Mouse (Mus musculus) limb, embryonic 15.5 days (tissue): ENCODE measurements at regions not wholly inside any gene's neighbourhood (a gene's known extent, or its start where the extent isn't known, plus 50 kb on each side); places are given as distances from the start of the nearest gene placed in this dataset.

Experiments
- ATAC-seq: fragments of 200-750 bp; cut with Nextera tagmentation; 2 replicates; pipeline ENCODE4 v1.8.0; 2017; ENCODE audit warnings: low read depth, moderate TSS enrichment; ENCODE audit not compliant: insufficient number of reproducible peaks, low FRiP score, low TSS enrichment
- H3K27ac ChIP-seq: fragments of 300-500 bp; sonication (generic); 2 replicates; pipeline ENCODE4 v1.5.1; 2015; ENCODE audit warnings: moderate library complexity, mild to moderate bottlenecking, inconsistent platforms
- H3K27me3 ChIP-seq: fragments of 300-500 bp; sonication (generic); 2 replicates; pipeline ENCODE4 v1.6.1; 2015; ENCODE audit warnings: inconsistent platforms
- H3K36me3 ChIP-seq: fragments of 300-500 bp; sonication (generic); 2 replicates; pipeline ENCODE4 v1.6.1; 2015; ENCODE audit warnings: inconsistent platforms
- H3K4me1 ChIP-seq: fragments of 300-500 bp; sonication (generic); 2 replicates; pipeline ENCODE4 v1.6.1; 2015; ENCODE audit warnings: inconsistent platforms
- H3K4me2 ChIP-seq: fragments of 300-500 bp; sonication (generic); 2 replicates; pipeline ENCODE4 v1.6.1; 2015; ENCODE audit warnings: mild to moderate bottlenecking, inconsistent platforms
- H3K4me3 ChIP-seq: fragments of 300-500 bp; sonication (generic); 2 replicates; pipeline ENCODE4 v1.5.1; 2015; ENCODE audit warnings: mild to moderate bottlenecking, inconsistent platforms
- H3K9ac ChIP-seq: fragments of 300-500 bp; sonication (generic); 2 replicates; pipeline ENCODE4 v1.6.1; 2015; ENCODE audit warnings: inconsistent platforms
- H3K9me3 ChIP-seq: fragments of 300-500 bp; sonication (generic); 2 replicates; pipeline ENCODE4 v1.6.1; 2016; ENCODE audit warnings: inconsistent platforms
- WGBS: fragments of 180-500 bp; shearing (Covaris S2); methylation state at CpG from one replicate; pipeline ENCODE4 v1.1.7; 2015; 5-methylcytosine and 5-hydroxymethylcytosine counted together

DNA sequence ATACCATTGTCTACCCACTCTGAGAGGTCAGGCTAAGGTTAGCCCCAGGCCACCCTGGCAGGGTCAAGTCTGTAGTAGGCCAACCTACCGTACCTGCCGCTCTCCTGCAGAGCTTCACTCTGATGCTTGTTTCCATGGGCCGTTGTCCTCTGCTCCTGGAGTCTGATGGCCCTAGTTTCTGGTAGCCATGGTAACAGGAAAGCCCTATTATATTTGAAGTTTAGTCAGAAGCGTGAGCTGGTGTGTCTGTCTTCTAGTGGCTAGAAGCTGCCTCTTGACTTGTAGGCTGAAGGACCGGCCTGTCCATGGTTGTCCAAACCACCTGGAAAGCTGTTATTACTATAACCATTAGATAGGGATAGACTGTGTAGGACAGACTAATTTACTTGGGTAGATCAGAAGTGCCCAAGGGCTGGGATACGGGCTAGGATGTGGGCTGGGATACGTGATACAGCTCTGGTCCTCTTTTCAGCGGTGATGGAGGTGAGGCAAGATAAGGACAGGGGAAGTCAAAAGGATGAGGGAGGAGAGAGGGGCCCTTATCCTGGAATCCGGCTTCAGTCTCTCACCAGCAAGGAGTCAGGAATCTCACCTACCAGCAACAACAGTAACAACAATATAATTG lies 58.5 kb upstream of the Zfp706 start:
- 87% methylated on average over 9 of the region's 9 CpGs for WGBS
- H3K27ac ChIP-seq = no peak overlapping the region
- no peak for ATAC-seq
- no peak overlapping the region for H3K9ac ChIP-seq
- no peaks in the 10 kb centered on the region for H3K9me3 ChIP-seq
- H3K4me1 ChIP-seq = no peaks in the 10 kb centered on the region
- H3K27me3 ChIP-seq = no peaks in the 10 kb centered on the region
- H3K4me2 ChIP-seq = no peak overlapping the region
- no peaks in the 10 kb centered on the region for H3K36me3 ChIP-seq
- H3K4me3 ChIP-seq = no peak overlapping the region

DNA sequence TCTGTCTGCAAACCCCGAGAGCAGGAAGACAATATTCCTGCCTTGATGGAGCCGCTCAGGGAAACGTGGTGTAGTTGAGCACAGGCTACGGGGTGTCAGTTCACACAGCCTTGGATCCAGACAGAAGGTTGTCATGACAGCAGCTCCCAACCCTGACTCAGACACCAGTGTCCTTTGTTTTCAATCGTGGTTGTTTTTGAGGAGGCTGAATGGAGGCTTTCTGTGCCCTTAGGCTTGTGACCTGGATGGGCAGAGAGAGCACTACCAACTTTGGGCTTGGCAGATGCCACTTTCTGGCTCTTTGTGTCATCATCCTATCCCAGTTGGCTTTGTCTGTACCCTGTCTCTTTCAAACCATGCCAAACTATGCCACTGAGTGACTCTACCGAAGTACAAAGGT lies 57.8 kb upstream of the Zfp706 start:
- no peak for ATAC-seq
- no peak overlapping the region for H3K9ac ChIP-seq
- 88% methylated on average over 6 of the region's 6 CpGs for WGBS
- H3K4me2 ChIP-seq = no peak overlapping the region
- no peaks in the 10 kb centered on the region for H3K36me3 ChIP-seq
- no peaks in the 10 kb centered on the region for H3K27me3 ChIP-seq
- no peaks in the 10 kb centered on the region for H3K9me3 ChIP-seq
- H3K4me1 ChIP-seq = no peaks in the 10 kb centered on the region
- H3K4me3 ChIP-seq = no peak overlapping the region
- no peak overlapping the region for H3K27ac ChIP-seq

DNA sequence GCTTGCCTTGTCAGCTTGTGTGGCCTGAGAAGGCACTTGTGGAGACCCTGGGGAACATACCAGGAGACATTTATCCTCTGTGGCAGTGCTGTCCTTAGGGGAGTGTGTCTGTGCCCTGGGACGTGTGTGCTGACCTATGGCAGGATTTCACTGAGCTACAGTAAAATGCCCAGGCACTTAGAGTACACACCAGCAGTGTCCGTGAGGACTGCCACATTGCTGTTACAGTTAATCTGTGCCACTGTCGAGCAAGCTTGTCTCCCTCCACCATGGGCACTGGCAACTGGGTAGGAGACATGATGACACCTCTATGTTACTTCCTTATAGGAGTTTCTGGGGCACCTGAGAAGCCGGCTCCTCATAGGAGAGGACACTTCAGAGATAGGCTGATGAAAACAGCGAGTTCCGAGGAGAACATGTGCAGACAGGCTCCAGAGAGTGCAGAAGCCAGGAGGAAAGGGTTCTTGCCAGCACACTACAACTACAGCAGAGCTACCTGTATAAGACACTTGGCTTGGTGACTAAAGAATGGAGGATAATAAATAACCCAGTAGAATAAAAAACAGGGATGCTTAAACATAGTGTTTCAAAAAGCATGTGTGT lies 56.3 kb upstream of the Zfp706 start:
- no peak for ATAC-seq

DNA sequence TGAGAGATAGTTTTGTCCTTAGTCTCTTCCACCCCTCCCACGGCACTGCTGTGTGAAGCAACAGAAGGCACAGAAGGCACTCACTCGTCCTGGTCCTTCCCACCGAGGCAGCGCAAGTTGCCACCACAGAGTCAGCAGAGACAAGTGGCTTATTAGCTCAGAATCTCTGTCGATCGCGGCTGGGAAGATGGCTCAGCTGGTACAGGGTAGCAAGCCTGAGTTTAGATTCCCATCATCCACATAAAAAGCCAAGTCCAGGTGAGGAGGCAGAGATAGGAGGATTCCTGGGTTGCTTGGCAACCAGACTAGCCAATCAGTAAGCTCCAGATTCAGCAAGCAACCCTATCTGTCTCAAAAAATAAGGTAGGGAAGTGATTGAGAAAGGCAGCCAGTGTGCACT lies 55.0 kb upstream of the Zfp706 start:
- Histone ChIP-seq H3K27me3 (no peaks in the 10 kb centered on the region), H3K36me3 (no peaks in the 10 kb centered on the region), H3K4me3 (no peak overlapping the region), H3K9me3 (no peaks in the 10 kb centered on the region), H3K4me1 (no peaks in the 10 kb centered on the region), H3K27ac (no peak overlapping the region), H3K9ac (no peak overlapping the region), H3K4me2 (no peak overlapping the region)
- 89% methylated on average over 7 of the region's 7 CpGs for WGBS
- no peak for ATAC-seq

More for the DNA sequence above, 56.3 kb upstream of the Zfp706 start:
- Histone ChIP-seq H3K27ac (no peak overlapping the region), H3K27me3 (no peaks in the 10 kb centered on the region), H3K9me3 (no peaks in the 10 kb centered on the region), H3K9ac (no peak overlapping the region), H3K4me3 (no peak overlapping the region), H3K36me3 (no peaks in the 10 kb centered on the region), H3K4me1 (no peaks in the 10 kb centered on the region), H3K4me2 (no peak overlapping the region)
- WGBS = 70% methylated on average over 6 of the region's 6 CpGs

DNA sequence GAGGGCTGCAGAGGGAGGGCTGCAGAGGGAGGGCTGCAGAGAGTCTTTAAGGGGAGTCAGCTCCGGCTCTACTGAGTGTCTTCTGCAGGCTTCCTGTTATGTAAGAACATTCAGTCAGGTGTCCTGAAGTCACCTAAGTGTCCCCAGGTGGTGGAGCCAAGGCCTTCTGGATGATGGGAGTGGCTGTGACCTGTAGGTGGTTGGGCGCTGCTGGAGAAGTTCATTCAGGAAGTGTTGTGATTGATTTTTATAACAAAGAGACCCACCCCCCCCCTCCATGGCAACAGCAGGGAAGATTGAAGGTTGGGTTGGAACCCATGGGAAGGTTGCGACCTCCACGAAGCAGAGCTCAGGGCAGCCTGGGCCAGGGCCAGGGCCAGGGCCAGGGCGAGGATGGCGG lies 53.9 kb upstream of the Zfp706 start:
- no peaks in the 10 kb centered on the region for H3K36me3 ChIP-seq
- H3K4me2 ChIP-seq = no peak overlapping the region
- H3K9ac ChIP-seq = no peak overlapping the region
- H3K27ac ChIP-seq = no peak overlapping the region
- H3K4me3 ChIP-seq = no peak overlapping the region
- WGBS = 82% methylated on average over 6 of the region's 6 CpGs
- no peaks in the 10 kb centered on the region for H3K9me3 ChIP-seq
- ATAC-seq = no peak
- H3K27me3 ChIP-seq = no peaks in the 10 kb centered on the region
- no peaks in the 10 kb centered on the region for H3K4me1 ChIP-seq

DNA sequence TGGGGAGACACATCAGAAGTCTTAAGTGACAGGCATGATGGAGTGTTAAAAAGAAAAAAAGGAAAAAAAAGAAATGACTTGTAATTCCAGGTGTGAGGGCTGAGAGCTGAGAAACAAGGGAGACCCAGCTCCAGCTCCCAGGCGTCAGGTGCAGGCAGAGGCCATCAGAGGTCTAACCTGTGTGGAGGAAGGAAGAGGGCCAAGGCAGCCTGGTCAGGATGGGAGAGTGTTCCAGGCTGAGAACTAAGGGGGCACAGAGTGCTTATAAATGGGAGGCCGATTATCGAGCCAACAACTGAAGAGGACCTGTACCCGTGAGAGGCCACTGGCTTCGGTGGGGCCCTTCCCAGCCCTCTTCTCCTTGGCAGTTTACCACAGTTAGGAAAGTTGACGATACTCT lies 53.3 kb upstream of the Zfp706 start:
- no peak overlapping the region for H3K4me2 ChIP-seq
- H3K4me3 ChIP-seq = no peak overlapping the region
- no peak for ATAC-seq
- no peaks in the 10 kb centered on the region for H3K4me1 ChIP-seq
- H3K9me3 ChIP-seq = no peaks in the 10 kb centered on the region
- H3K27ac ChIP-seq = no peak overlapping the region
- 86% methylated on average over 6 of the region's 6 CpGs for WGBS
- no peaks in the 10 kb centered on the region for H3K27me3 ChIP-seq
- no peak overlapping the region for H3K9ac ChIP-seq
- H3K36me3 ChIP-seq = no peaks in the 10 kb centered on the region
